Mouse (Mus musculus) stomach, postnatal 0 days (tissue): ENCODE measurements around the gene Ttn. TPM values are rescaled to one million over a fixed set of nuclear protein-coding genes. Genes with fewer than 3 reads are reported as not detected.
A peak's percentile ranks its signal among the peaks of the same experiment; 100 is the strongest.

Source experiments
- ATAC-seq: fragments of 200-750 bp; cut with Nextera tagmentation; 2 replicates; pipeline ENCODE4 v1.8.0; 2017; ENCODE audit not compliant: low FRiP score, low TSS enrichment
- DNase-seq: peaks from one replicate; pipeline ENCODE4 v3.0.0-alpha.2; 2016; ENCODE audit warnings: low spot score
- H3K27ac ChIP-seq: fragments of 300-500 bp; sonication (generic); replicated peaks from 2 replicates; pipeline ENCODE4 v1.5.1; 2014; ENCODE audit warnings: mild to moderate bottlenecking, control low read depth
- H3K27me3 ChIP-seq: fragments of 300-500 bp; sonication (generic); 2 replicates; pipeline ENCODE4 v1.6.1; 2014; ENCODE audit warnings: low read length; ENCODE audit not compliant: control insufficient read depth, insufficient read depth
- H3K36me3 ChIP-seq: fragments of 300-500 bp; sonication (generic); 2 replicates; pipeline ENCODE4 v1.6.1; 2014; ENCODE audit warnings: low read length, mixed read lengths; ENCODE audit not compliant: control insufficient read depth, insufficient read depth
- H3K4me1 ChIP-seq: fragments of 300-500 bp; sonication (generic); replicated peaks from 2 replicates; pipeline ENCODE4 v1.6.1; 2014; ENCODE audit warnings: antibody characterized with exemption; ENCODE audit not compliant: control insufficient read depth, insufficient read depth
- H3K4me2 ChIP-seq: fragments of 300-500 bp; sonication (generic); replicated peaks from 2 replicates; pipeline ENCODE4 v1.6.1; 2014; ENCODE audit warnings: low read depth, mild to moderate bottlenecking, control low read depth, moderate library complexity
- H3K4me3 ChIP-seq: fragments of 300-500 bp; sonication (generic); 2 replicates; pipeline ENCODE4 v1.5.1; 2014; ENCODE audit warnings: low read depth, low read length, control low read depth
- H3K9ac ChIP-seq: fragments of 300-500 bp; sonication (generic); 2 replicates; pipeline ENCODE4 v1.6.1; 2014; ENCODE audit warnings: mild to moderate bottlenecking, low read length, control low read depth, mixed read lengths
- H3K9me3 ChIP-seq: fragments of 300-500 bp; sonication (generic); 2 replicates; pipeline ENCODE4 v1.6.1; 2016; ENCODE audit warnings: low read length; ENCODE audit not compliant: control insufficient read depth
- CTCF ChIP-seq: IDR thresholded peaks from 2 replicates; pipeline ENCODE4 v1.5.1; 2016; ENCODE audit warnings: antibody characterized with exemption, low read depth, mild to moderate bottlenecking, moderate library complexity
- EP300 ChIP-seq: optimal IDR thresholded peaks from 2 replicates; pipeline ENCODE3; 2016; ENCODE audit warnings: antibody characterized with exemption
- WGBS: fragments of 180-500 bp; shearing (Covaris S2); extraction: QIAGEN DNeasy Blood & Tissue Kit; methylation state at CpG from one replicate; pipeline ENCODE4 v1.1.7; 2014; 5-methylcytosine and 5-hydroxymethylcytosine counted together
- polyA plus RNA-seq: library from polyadenylated mRNA; unstranded; fragments of >200 nt; fragmentation: Nextera tagmentation; extraction: Ambion mirVana; gene quantifications from 2 replicates; pipeline ENCODE4 v1.2.1, GENCODE M21; 2015

Ttn gene
- polyA plus RNA-seq, 1 experiment from 2014 or later, result 0.70 TPM

DNA sequence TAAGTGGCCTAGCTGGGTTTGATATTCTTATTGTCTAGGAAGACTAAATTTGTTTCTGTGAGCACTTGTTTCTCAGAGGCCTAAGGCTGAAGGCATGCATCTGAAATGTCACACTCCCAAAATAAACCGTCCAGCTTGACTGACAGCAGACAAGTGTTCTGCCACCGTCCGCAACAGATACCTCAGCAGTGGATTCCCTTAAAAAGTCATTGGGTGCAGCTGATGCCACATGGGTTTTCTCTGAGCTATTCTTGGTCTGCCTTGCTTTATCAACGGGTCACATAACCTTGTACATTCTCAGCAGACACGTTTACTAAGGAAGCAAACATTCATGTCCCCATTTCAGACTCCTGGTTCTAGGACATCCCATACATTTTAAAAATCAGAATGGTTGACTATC lies 630 bp downstream of the Ttn start:
- TF ChIP-seq EP300 (no peak), CTCF (no peak)
- DNase-seq (no peak), ATAC-seq (no peak)
- 71% methylated on average over 5 of the region's 5 CpGs for WGBS
- Histone ChIP-seq H3K36me3 (no peaks in the 10 kb centered on the region), H3K4me3 (no peak overlapping the region), H3K4me2 (no peak overlapping the region), H3K4me1 (no peaks in the 10 kb centered on the region), H3K27ac (no peak overlapping the region), H3K9ac (no peak overlapping the region), H3K9me3 (no peaks in the 10 kb centered on the region), H3K27me3 (no peaks in the 10 kb centered on the region)

GRCm38 (mm10) chr2:76980146-76980545 lies 2.2 kb downstream of the Ttn start:
- 51% methylated on average over 9 of the region's 9 CpGs for WGBS
- H3K27ac ChIP-seq, result no peak overlapping the region
- no peak overlapping the region for H3K4me3 ChIP-seq
- TF ChIP-seq EP300 (no peak), CTCF (peak; percentile 75)
- no peaks in the 10 kb centered on the region for H3K36me3 ChIP-seq
- no peak overlapping the region for H3K9ac ChIP-seq
- no peaks in the 10 kb centered on the region for H3K27me3 ChIP-seq
- no peaks in the 10 kb centered on the region for H3K4me1 ChIP-seq
- no peak for ATAC-seq
- H3K9me3 ChIP-seq, result no peaks in the 10 kb centered on the region
- DNase-seq, result peak; percentile 36
- no peak overlapping the region for H3K4me2 ChIP-seq

- no peaks in the 10 kb centered on the region for H3K9me3 ChIP-seq
- no peaks in the 10 kb centered on the region for H3K36me3 ChIP-seq
Observed at GRCm38 (mm10) chr2:76977650-76978049, 4.7 kb downstream of the Ttn start.

GRCm38 (mm10) chr2:76972051-76972450 lies 10.3 kb downstream of the Ttn start:
- Histone ChIP-seq H3K4me3 (no peak overlapping the region), H3K27me3 (no peaks in the 10 kb centered on the region), H3K9ac (no peak overlapping the region), H3K36me3 (no peaks in the 10 kb centered on the region), H3K27ac (no peak overlapping the region), H3K9me3 (no peaks in the 10 kb centered on the region), H3K4me1 (no peaks in the 10 kb centered on the region), H3K4me2 (no peak overlapping the region)
- TF ChIP-seq CTCF (no peak), EP300 (no peak)
- ATAC-seq, result no peak
- DNase-seq, result no peak
- WGBS, result 66% methylated on average over 4 of the region's 4 CpGs

More at GRCm38 (mm10) chr2:76977650-76978049, 4.7 kb downstream of the Ttn start:
- no peaks in the 10 kb centered on the region for H3K27me3 ChIP-seq
- WGBS, result 75% methylated on average over 6 of the region's 6 CpGs
- no peak overlapping the region for H3K9ac ChIP-seq
- H3K4me2 ChIP-seq, result no peak overlapping the region
- no peak for TF ChIP-seq CTCF
- TF ChIP-seq EP300, result no peak
- DNase-seq (no peak), ATAC-seq (no peak)
- H3K4me1 ChIP-seq, result no peaks in the 10 kb centered on the region
- no peak overlapping the region for H3K27ac ChIP-seq
- no peak overlapping the region for H3K4me3 ChIP-seq

DNA sequence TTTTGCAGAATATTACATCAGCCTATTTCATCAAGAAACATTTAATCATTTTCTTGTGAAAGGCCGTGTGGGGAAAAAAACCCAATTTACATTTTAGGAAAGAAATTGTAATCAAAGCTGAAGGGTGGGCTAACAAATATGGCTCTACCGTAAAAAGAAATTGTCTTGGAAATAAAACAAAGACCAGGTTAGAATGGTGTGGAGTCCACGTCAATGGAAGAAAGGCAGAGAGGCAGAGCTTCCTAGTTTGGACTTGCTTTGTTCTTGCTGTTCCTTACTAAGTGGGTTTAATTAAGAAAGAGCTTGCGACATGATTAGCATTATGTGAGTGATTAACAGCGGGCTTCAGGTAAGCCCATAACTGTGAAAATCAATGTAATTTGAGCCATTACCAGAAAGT lies 11.3 kb downstream of the Ttn start:
- ATAC-seq (no peak), DNase-seq (no peak)
- Histone ChIP-seq H3K27me3 (no peaks in the 10 kb centered on the region), H3K9ac (no peak overlapping the region), H3K4me3 (no peak overlapping the region), H3K4me2 (no peak overlapping the region), H3K36me3 (no peaks in the 10 kb centered on the region), H3K27ac (no peak overlapping the region), H3K4me1 (no peaks in the 10 kb centered on the region), H3K9me3 (no peaks in the 10 kb centered on the region)
- 56% methylated on average over 5 of the region's 5 CpGs for WGBS
- no peak for TF ChIP-seq CTCF
- no peak for TF ChIP-seq EP300

GRCm38 (mm10) chr2:76970669-76971068 lies 11.7 kb downstream of the Ttn start:
- DNase-seq, result no peak
- TF ChIP-seq EP300 (no peak), CTCF (peak; percentile 74)
- no peak for ATAC-seq
- Histone ChIP-seq H3K36me3 (no peaks in the 10 kb centered on the region), H3K4me3 (no peak overlapping the region), H3K27me3 (no peaks in the 10 kb centered on the region), H3K9me3 (no peaks in the 10 kb centered on the region), H3K4me2 (no peak overlapping the region), H3K4me1 (no peaks in the 10 kb centered on the region), H3K9ac (no peak overlapping the region), H3K27ac (no peak overlapping the region)
- WGBS, result 16% methylated on average over 4 of the region's 4 CpGs
